Comparison of ENCODE assay signal across 28 mouse cellular contexts in the genomic region with DNA sequence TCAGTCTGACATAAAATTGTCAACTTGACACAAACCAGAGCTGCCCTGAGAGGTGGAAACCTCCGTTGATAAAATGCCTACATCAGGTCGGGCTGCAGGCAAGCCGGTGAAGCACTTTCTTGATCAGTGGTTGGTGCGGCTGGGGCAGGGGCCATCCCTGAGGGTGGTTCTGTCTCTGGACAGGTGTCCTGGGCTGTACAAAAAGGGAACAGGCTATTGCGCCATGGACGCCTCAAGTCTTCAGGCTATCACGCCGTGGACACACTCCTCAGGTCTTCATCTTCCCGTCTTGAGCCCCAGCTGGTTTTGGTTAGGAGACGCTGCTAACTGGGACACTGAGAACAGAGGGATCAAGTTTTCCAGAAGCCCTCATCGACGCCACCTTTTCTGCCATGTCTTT. TPM values are rescaled to one million over a fixed set of nuclear protein-coding genes. Genes with fewer than 3 reads are reported as not detected.
DNase-seq lines count a peak whose midpoint lies in the region; ATAC-seq lines count a peak whose summit lies in the region.
"Had no signal": no experiment of that assay in that cellular context is flagged by ENCODE, and none has a peak within 500 bp of the region (broad histone marks: within the 10 kb centered on the region; RNA-seq: fewer than 3 reads in every experiment).

No protein-coding gene starts in this region.

- no peak overlapping the region for H3K4me3 ChIP-seq in embryonic facial prominence, embryonic 10.5 days
- no peak overlapping the region for H3K4me3 ChIP-seq in limb, embryonic 10.5 days
- H3K4me3 ChIP-seq: embryonic facial prominence, embryonic 12.5 days; forebrain, embryonic 13.5 days; forebrain, embryonic 15.5 days had no signal

- H3K27me3 ChIP-seq in embryonic facial prominence, embryonic 10.5 days (replicated peaks; ENCODE audit: low read depth, poor library complexity, severe bottlenecking) = no peaks in the 10 kb centered on the region
- no peaks in the 10 kb centered on the region for H3K27me3 ChIP-seq in limb, embryonic 10.5 days (ENCODE audit: low read depth, poor library complexity, severe bottlenecking)
- H3K27me3 ChIP-seq: CH12.LX; embryonic facial prominence, embryonic 12.5 days; forebrain, embryonic 13.5 days; forebrain, embryonic 15.5 days; Patski had no signal

- H3K27ac ChIP-seq in embryonic facial prominence, embryonic 10.5 days (replicated peaks) = no peak overlapping the region
- no peak overlapping the region for H3K27ac ChIP-seq in limb, embryonic 10.5 days
- H3K27ac ChIP-seq: embryonic facial prominence, embryonic 12.5 days; forebrain, embryonic 13.5 days; forebrain, embryonic 15.5 days had no signal

- peak; percentile 30 for DNase-seq in embryonic facial prominence, embryonic 10.5 days (ENCODE audit: low spot score)
- peak; percentile 40 for DNase-seq in limb, embryonic 10.5 days (ENCODE audit: low spot score)
- no peak for DNase-seq in left cerebral cortex, adult 18-20 months (ENCODE audit: low spot score in 2 of 2)
- no peak for DNase-seq in left cerebral cortex, postnatal 10 days (ENCODE audit: extremely low spot score in 1 of 2, low spot score in 2 of 2)
- DNase-seq: adrenal gland, adult 8-10 months; adrenal gland, postnatal 14 days; adrenal gland, postnatal 36 days; B cell, adult 2 months; cerebellum, adult 18-20 months; cerebellum, adult 8-10 months; cerebellum, adult 9-11 months; cerebellum, postnatal 14 days; cerebellum, postnatal 36 days; embryo, embryonic 11 days; forebrain, postnatal 0 days had no signal

- peaks cover 24% of the 10 kb centered on the region for H3K36me3 ChIP-seq in embryonic facial prominence, embryonic 10.5 days (replicated peaks)
- peaks cover 16% of the 10 kb centered on the region for H3K36me3 ChIP-seq in limb, embryonic 10.5 days

- peak; percentile 34; the same call in 1 of the 2 replicates for ATAC-seq in neutrophil, adult 5-6 weeks (ENCODE audit: extremely low read depth, insufficient number of reproducible peaks, low FRiP score, poor library complexity, severe bottlenecking)
- ATAC-seq: forebrain, embryonic 13.5 days; forebrain, embryonic 15.5 days; forebrain, postnatal 0 days; Patski had no signal

- intact Hi-C loops in left cerebral cortex, postnatal 10 days (cut with DNase I) = no loop called here

- H3K9me3 ChIP-seq in embryonic facial prominence, embryonic 10.5 days = no peaks in the 10 kb centered on the region
- H3K9me3 ChIP-seq in limb, embryonic 10.5 days (replicated peaks) = no peaks in the 10 kb centered on the region
- H3K9me3 ChIP-seq: embryonic facial prominence, embryonic 12.5 days; forebrain, embryonic 13.5 days; forebrain, embryonic 15.5 days; G1E had no signal

- H3K4me1 ChIP-seq in embryonic facial prominence, embryonic 10.5 days = peaks cover 12% of the 10 kb centered on the region
- peaks cover 18% of the 10 kb centered on the region for H3K4me1 ChIP-seq in limb, embryonic 10.5 days
- H3K4me1 ChIP-seq: embryonic facial prominence, embryonic 12.5 days; forebrain, embryonic 13.5 days; forebrain, embryonic 15.5 days had no signal

- WGBS in embryonic facial prominence, embryonic 10.5 days = 62% methylated on average over 12 of the region's 12 CpGs
- 27% methylated on average over 12 of the region's 12 CpGs for WGBS in limb, embryonic 10.5 days

RNA-seq across cellular contexts. Expression of gene 1700014D04Rik, which starts 3.8 kb away (rescaled TPM):
- polyA plus RNA-seq in embryonic facial prominence, embryonic 10.5 days (2016; fragmentation: Nextera tagmentation; extraction: Ambion mirVana) = 0.11 and 0.21 TPM in 2 replicates
- polyA plus RNA-seq in limb, embryonic 10.5 days (2016; fragmentation: Nextera tagmentation; extraction: Ambion mirVana) = 0.31 TPM in 1 of 2 replicates, not detected in the other
- 0.35 and 0.49 TPM in 2 replicates for total RNA-seq in neutrophil, adult 5-6 weeks (2017)
- 1 to 10 TPM; 1.6 to 2.7 TPM for total RNA-seq in left cerebral cortex, adult 18-20 months (2021)
- under 1 TPM; 0.43 to 0.81 TPM for total RNA-seq in left cerebral cortex, postnatal 10 days (2021)
- total RNA-seq: adrenal gland, adult 18-20 months; adrenal gland, postnatal 14 days; CH12.LX had no signal
- polyA plus RNA-seq: activated CD4-positive, CD25-positive, alpha-beta regulatory T cell, adult 4 months; CD4-positive, CD25-positive, alpha-beta regulatory T cell, adult 4 months; embryonic facial prominence, embryonic 14.5 days; forebrain, embryonic 13.5 days; G1E had no signal

RNA-seq across cellular contexts. Expression of gene Spata31d1d, which starts 18.8 kb away (rescaled TPM):
- not detected in 2 replicates for polyA plus RNA-seq in embryonic facial prominence, embryonic 10.5 days (2016; fragmentation: Nextera tagmentation; extraction: Ambion mirVana)
- not detected in 2 replicates for polyA plus RNA-seq in limb, embryonic 10.5 days (2016; fragmentation: Nextera tagmentation; extraction: Ambion mirVana)
- not detected in 2 replicates for total RNA-seq in neutrophil, adult 5-6 weeks (2017)
- not detected for total RNA-seq in left cerebral cortex, adult 18-20 months (2021)
- not detected for total RNA-seq in left cerebral cortex, postnatal 10 days (2021)
- total RNA-seq: adrenal gland, adult 18-20 months; adrenal gland, adult 8-10 months; adrenal gland, postnatal 14 days; adrenal gland, postnatal 36 days; CH12.LX; common myeloid progenitor, adult 5-6 weeks; forebrain, postnatal 0 days had no signal
- polyA plus RNA-seq: activated CD4-positive, CD25-positive, alpha-beta regulatory T cell, adult 4 months; CD4-positive, CD25-positive, alpha-beta regulatory T cell, adult 4 months; embryonic facial prominence, embryonic 12.5 days; embryonic facial prominence, embryonic 14.5 days; forebrain, embryonic 11.5 days; forebrain, embryonic 13.5 days; forebrain, embryonic 15.5 days; forebrain, postnatal 0 days; G1E; Patski had no signal

RNA-seq across cellular contexts. Expression of gene Isca1, which starts 19.3 kb away (rescaled TPM):
- polyA plus RNA-seq in embryonic facial prominence, embryonic 10.5 days (2016; fragmentation: Nextera tagmentation; extraction: Ambion mirVana) = 86.9 and 92.1 TPM in 2 replicates
- 90.5 and 95.7 TPM in 2 replicates for polyA plus RNA-seq in limb, embryonic 10.5 days (2016; fragmentation: Nextera tagmentation; extraction: Ambion mirVana)
- total RNA-seq in neutrophil, adult 5-6 weeks (2017) = 87.5 and 92.7 TPM in 2 replicates
- 100 to 1,000 TPM; 155 to 161 TPM for total RNA-seq in left cerebral cortex, adult 18-20 months (2021)
- 100 to 1,000 TPM; 101 to 107 TPM for total RNA-seq in left cerebral cortex, postnatal 10 days (2021)

RNA-seq across cellular contexts. Expression of gene Gm49354, which starts 31.7 kb away (rescaled TPM):
- polyA plus RNA-seq in embryonic facial prominence, embryonic 10.5 days (2016; fragmentation: Nextera tagmentation; extraction: Ambion mirVana) = not detected in 2 replicates
- polyA plus RNA-seq in limb, embryonic 10.5 days (2016; fragmentation: Nextera tagmentation; extraction: Ambion mirVana) = not detected in 2 replicates
- total RNA-seq in neutrophil, adult 5-6 weeks (2017) = 71.6 and 96.7 TPM in 2 replicates
- not detected for total RNA-seq in left cerebral cortex, adult 18-20 months (2021)
- total RNA-seq in left cerebral cortex, postnatal 10 days (2021) = not detected
- total RNA-seq: adrenal gland, adult 18-20 months; adrenal gland, adult 8-10 months; adrenal gland, postnatal 14 days; adrenal gland, postnatal 36 days; CH12.LX; forebrain, postnatal 0 days; G1E had no signal
- polyA plus RNA-seq: activated CD4-positive, CD25-positive, alpha-beta regulatory T cell, adult 4 months; CD4-positive, CD25-positive, alpha-beta regulatory T cell, adult 4 months; embryonic facial prominence, embryonic 12.5 days; embryonic facial prominence, embryonic 14.5 days; forebrain, embryonic 11.5 days; forebrain, embryonic 13.5 days; forebrain, embryonic 15.5 days; forebrain, postnatal 0 days had no signal

RNA-seq across cellular contexts. Expression of gene Spata31d1b, which starts 38.2 kb away (rescaled TPM):
- not detected in 2 replicates for polyA plus RNA-seq in embryonic facial prominence, embryonic 10.5 days (2016; fragmentation: Nextera tagmentation; extraction: Ambion mirVana)
- polyA plus RNA-seq in limb, embryonic 10.5 days (2016; fragmentation: Nextera tagmentation; extraction: Ambion mirVana) = not detected in 2 replicates
- not detected in 2 replicates for total RNA-seq in neutrophil, adult 5-6 weeks (2017)
- total RNA-seq in left cerebral cortex, adult 18-20 months (2021) = under 1 TPM in 1 of 2 experiments, not detected in 1; 0.09 TPM
- total RNA-seq in left cerebral cortex, postnatal 10 days (2021) = not detected
- total RNA-seq: adrenal gland, adult 18-20 months; adrenal gland, adult 8-10 months; adrenal gland, postnatal 14 days; adrenal gland, postnatal 36 days; common myeloid progenitor, adult 5-6 weeks had no signal
- polyA plus RNA-seq: activated CD4-positive, CD25-positive, alpha-beta regulatory T cell, adult 4 months; CD4-positive, CD25-positive, alpha-beta regulatory T cell, adult 4 months; embryonic facial prominence, embryonic 12.5 days; forebrain, embryonic 11.5 days; forebrain, embryonic 13.5 days; forebrain, embryonic 15.5 days; forebrain, postnatal 0 days; G1E; Patski had no signal

Comparison
In these comparisons a context has a peak if more than half of its experiments do, and no peak if none do; other contexts are left out.
1. DNase-seq: peak in embryonic facial prominence, embryonic 10.5 days (single experiment) and limb, embryonic 10.5 days (single experiment); none in left cerebral cortex, adult 18-20 months (0 of 2) and left cerebral cortex, postnatal 10 days (0 of 2).